Mouse (Mus musculus) lung, postnatal 4 days (tissue): ENCODE measurements around the gene Senp5.

ENCODE experiments used
- DNase-seq, 2 experiments: peaks; one replicate each; pipeline ENCODE4 v3.0.0; 2021

Senp5 gene

DNA sequence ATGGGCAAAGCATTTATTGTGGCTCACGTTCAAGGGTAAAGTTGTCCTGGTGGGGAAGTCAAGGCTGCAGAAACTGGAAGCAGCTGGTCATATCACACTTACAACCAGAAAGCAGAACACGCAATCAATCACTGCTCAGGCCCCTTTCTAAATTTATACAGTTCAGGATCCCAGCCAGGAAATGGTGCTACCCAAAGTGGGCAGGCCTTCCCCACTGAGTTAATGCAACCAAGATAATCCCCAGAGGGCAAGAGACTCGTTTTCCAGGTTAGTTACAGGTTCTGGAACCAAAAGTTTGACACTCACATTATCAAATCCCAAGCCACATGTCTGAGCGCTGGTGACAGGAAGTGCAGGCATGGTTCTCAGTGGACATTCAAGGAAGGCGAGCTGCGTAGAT, 64.2 kb downstream of the Senp5 start:
- DNase-seq: no peak

GRCm38 (mm10) chr16:31936568-31936967, 66.5 kb downstream of the Senp5 start:
- no peak for DNase-seq

- DNase-seq: peak in 1 of 2 experiments; percentile 25
These were observed 67.8 kb downstream of the Senp5 start for GRCm38 (mm10) chr16:31935091-31935979.

DNA sequence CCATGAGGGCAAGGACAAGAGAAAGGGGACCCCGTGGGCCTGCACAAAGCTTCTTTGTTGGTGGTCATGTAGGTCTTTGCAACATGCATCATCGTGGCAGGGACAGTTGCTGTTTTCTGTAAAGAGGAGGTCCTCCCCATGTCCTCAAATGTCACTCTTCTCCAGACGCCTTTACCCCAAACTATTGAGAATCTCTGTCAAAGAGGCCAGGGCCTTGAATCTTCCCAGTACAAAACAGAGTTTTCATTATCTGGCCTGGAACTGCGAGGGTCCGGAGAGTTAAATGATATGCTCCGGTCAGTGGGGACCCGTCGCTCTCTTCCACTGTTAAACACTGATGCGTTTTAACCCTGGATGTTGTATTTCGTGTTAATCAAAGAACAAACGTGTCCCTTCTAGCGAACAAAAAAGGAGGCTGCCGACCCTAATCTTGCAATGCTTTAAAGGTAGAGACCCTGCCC, 68.5 kb downstream of the Senp5 start:
- no peak for DNase-seq

GRCm38 (mm10) chr16:31933751-31934549, 69.1 kb downstream of the Senp5 start, which contains the start of gene Pigz:
TSS of gene Pigz (plus strand) at chr16:31933851.
- DNase-seq: peak; percentile 31 to 52

- DNase-seq: peak; percentile 89 to 94
These were observed 70.0 kb downstream of the Senp5 start for GRCm38 (mm10) chr16:31932840-31933697.

GRCm38 (mm10) chr16:31932255-31932654, 70.8 kb downstream of the Senp5 start:
- DNase-seq: no peak

- no peak for DNase-seq
These were observed 71.8 kb downstream of the Senp5 start for GRCm38 (mm10) chr16:31931330-31931729.

DNA sequence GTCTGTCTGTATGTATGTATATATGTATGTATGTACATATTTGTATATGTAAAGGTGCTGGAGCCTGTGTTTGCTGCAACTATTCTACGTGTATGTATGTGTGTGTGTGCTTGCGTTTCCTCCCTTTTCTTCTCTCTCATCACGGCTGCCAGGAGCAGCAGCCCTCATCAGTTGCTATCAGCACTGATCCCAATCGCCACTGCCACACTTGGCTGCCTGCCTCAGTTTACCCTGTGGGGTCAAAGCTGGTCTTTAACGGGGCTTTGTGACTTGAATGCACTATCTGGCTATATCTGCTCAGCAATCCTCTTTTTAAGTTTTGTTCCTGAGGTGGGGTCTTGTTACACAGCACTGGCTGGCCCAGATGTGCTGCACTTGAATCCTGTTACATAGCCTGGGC, 75.7 kb downstream of the Senp5 start:
- no peak for DNase-seq

- DNase-seq: no peak
These were observed 76.4 kb downstream of the Senp5 start for GRCm38 (mm10) chr16:31926547-31927182.

DNA sequence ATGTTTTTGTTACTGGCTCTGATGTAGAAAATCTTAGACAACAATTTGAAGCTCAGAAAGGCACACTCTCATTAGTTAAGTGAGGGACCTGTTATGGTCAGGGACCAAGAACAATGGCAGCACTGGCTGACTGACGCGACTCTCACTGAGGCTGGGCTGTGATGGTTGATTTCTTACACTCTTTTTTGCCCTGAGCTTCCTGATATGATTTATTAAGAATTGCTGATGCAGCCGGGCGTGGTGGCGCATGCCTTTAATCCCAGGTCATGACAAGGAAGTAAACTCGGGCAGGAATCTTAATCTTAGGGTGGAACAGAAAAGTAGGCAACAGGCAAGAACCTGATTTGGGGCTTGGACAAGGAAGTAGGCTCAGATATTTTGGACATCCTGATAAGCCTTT, 77.0 kb downstream of the Senp5 start:
- no peak for DNase-seq

DNA sequence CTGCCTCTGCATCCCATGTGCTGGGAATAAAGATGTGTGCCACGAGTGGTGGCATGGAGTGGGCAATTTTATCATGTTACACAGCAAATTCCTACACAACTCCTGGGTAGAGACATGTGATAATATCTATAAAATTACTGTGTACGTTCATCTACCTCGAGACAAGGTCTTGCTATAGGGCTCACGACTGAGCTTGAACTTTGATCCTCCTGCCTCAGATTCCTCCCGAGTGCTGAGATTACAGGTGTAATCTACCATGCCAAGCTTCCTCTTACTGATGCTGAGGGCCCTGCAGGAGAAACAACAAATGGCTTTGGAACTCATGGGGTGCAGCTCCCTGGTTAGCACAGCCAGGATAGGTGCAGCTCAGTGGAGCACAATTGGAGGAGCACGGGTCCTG, 78.7 kb downstream of the Senp5 start:
- DNase-seq: no peak

DNA sequence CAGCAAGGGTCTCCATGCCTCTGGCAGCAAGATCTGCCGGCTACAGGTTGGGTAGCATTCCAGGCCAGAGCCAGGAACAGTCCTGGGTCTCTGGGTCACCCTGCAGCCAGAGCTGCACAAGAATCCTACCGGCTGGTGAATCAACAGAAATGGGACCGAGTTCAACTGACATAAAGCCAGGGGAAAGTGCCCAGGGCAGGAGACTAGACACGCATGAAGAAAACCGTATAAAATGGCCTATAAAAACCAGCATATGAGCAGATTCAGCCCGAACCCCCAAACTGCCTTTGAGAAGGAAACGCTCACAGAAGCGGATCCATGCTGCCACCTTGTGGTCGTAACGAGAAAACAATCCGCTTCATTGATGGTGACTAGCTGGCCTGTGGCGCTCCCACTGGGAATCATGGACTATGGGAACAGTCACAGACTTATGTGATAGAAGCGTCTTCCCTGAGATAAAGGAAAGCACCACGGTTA, 84.8 kb downstream of the Senp5 start:
- DNase-seq: peak; percentile 62 to 80

DNA sequence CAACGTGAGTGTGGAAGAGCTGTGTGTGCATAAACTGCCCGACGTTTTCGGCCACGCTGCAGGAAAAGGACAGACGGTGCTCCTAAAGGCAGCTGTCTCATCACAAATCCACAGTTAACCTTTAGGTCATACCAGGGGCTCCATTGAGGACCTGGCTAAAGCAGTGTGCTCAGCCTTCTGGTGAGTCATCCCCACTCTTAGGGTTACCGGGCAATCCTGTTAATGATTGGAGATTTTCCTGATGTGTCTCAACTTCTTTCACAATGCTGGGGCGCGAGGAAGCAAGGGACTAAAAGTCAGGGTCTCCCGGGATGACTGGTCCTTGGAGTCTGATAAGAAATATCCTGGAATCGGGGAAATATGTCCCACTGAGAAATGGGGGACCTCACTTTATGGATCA, 85.3 kb downstream of the Senp5 start:
- DNase-seq: no peak

DNA sequence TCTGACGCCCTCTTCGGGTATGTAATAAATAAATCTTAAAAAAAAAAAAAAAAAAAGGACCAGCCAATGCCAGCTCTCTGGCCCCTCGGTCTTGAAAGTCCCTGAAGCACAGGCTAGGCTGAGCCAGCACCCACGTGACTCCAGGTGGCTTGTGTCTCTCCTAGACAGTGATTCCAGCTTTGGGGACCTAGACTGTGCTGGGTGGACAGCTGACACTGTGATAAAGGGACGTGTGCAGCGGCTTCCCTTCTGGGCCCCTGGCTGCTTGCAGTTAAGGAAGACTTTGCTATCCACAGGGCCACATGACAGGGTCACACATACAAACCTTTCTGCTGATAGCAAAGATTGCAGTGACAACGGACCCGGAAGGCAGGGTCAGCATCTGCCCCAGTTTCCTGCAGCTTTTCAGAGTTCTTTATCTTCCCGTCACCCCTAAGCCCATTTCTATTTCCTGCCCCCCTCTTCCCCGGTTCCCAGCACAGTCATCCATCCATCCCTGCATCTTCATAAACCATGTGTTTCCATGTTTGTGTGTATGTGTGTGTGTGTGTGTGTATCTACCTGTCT, 92.7 kb downstream of the Senp5 start:
- no peak for DNase-seq
